Mouse (Mus musculus): Measurements from ENCODE around the gene Hba-x. TPM values are rescaled to one million over a fixed set of nuclear protein-coding genes. Genes with fewer than 3 reads are reported as not detected.
"Not testable (repeated sequence)": the region's sequence is repeated elsewhere in the genome, so short reads cannot be mapped to it uniquely, and the experiment has no call there.

Hba-x gene
- total RNA-seq, 2 experiments from 2014 or later = 0.68 to 8.8 TPM

- peak; percentile 41 for ATAC-seq (replicated peaks; ENCODE audit: low FRiP score, poor library complexity, severe bottlenecking)
Observed at GRCm38 (mm10) chr11:32283091-32283777, 7.0 kb downstream of the Hba-x start, which contains the start of gene Hba-a1. Gene Hba-a1, plus strand, starts transcription at chr11:32283511.

GRCm38 (mm10) chr11:32284582-32284981 lies 8.4 kb downstream of the Hba-x start:
- peak; percentile 25 for ATAC-seq (replicated peaks; ENCODE audit: low FRiP score, poor library complexity, severe bottlenecking)

GRCm38 (mm10) chr11:32285031-32285775 lies 9.0 kb downstream of the Hba-x start:
- peak; percentile 25 for ATAC-seq (replicated peaks; ENCODE audit: low FRiP score, poor library complexity, severe bottlenecking)

GRCm38 (mm10) chr11:32285887-32286286 lies 9.7 kb downstream of the Hba-x start:
- not testable (repeated sequence) for ATAC-seq (replicated peaks; ENCODE audit: low FRiP score, poor library complexity, severe bottlenecking)

GRCm38 (mm10) chr11:32286695-32287492 lies 10.7 kb downstream of the Hba-x start, which contains the start of gene Hbq1b:
Gene Hbq1b, plus strand, starts transcription at chr11:32286965.
- ATAC-seq (replicated peaks; ENCODE audit: low FRiP score, poor library complexity, severe bottlenecking) = peak; percentile 10

- ATAC-seq (replicated peaks; ENCODE audit: low FRiP score, poor library complexity, severe bottlenecking) = no peak
Observed at GRCm38 (mm10) chr11:32287493-32287825, 11.3 kb downstream of the Hba-x start.

GRCm38 (mm10) chr11:32292819-32293218 lies 16.6 kb downstream of the Hba-x start:
- not testable (repeated sequence) for ATAC-seq (replicated peaks; ENCODE audit: low FRiP score, poor library complexity, severe bottlenecking)

- peak; percentile 17 for ATAC-seq (replicated peaks; ENCODE audit: low FRiP score, poor library complexity, severe bottlenecking)
Observed at GRCm38 (mm10) chr11:32293479-32293878, 17.3 kb downstream of the Hba-x start.

- peak; percentile 46 for ATAC-seq (replicated peaks; ENCODE audit: low FRiP score, poor library complexity, severe bottlenecking)
Observed at GRCm38 (mm10) chr11:32296203-32296602, 20.0 kb downstream of the Hba-x start, which contains the start of gene Hba-a2. Gene Hba-a2, plus strand, starts transcription at chr11:32296489.

GRCm38 (mm10) chr11:32297417-32297816 lies 21.2 kb downstream of the Hba-x start:
- peak; percentile 21 for ATAC-seq (replicated peaks; ENCODE audit: low FRiP score, poor library complexity, severe bottlenecking)

- peak; percentile 19 for ATAC-seq (replicated peaks; ENCODE audit: low FRiP score, poor library complexity, severe bottlenecking)
Observed at GRCm38 (mm10) chr11:32297866-32298531, 21.8 kb downstream of the Hba-x start.

GRCm38 (mm10) chr11:32298532-32298918 lies 22.3 kb downstream of the Hba-x start:
- ATAC-seq (replicated peaks; ENCODE audit: low FRiP score, poor library complexity, severe bottlenecking) = no peak

- peak; percentile 10 for ATAC-seq (replicated peaks; ENCODE audit: low FRiP score, poor library complexity, severe bottlenecking)
Observed at GRCm38 (mm10) chr11:32299865-32300264, 23.7 kb downstream of the Hba-x start, which contains the start of gene Hbq1a. Gene Hbq1a, plus strand, starts transcription at chr11:32300069.

GRCm38 (mm10) chr11:32300279-32301267 lies 24.4 kb downstream of the Hba-x start:
- ATAC-seq (replicated peaks; ENCODE audit: low FRiP score, poor library complexity, severe bottlenecking) = no peak

GRCm38 (mm10) chr11:32301506-32301905 lies 25.3 kb downstream of the Hba-x start:
- ATAC-seq (replicated peaks; ENCODE audit: low FRiP score, poor library complexity, severe bottlenecking) = no peak

GRCm38 (mm10) chr11:32302824-32303419 lies 26.7 kb downstream of the Hba-x start:
- ATAC-seq (replicated peaks; ENCODE audit: low FRiP score, poor library complexity, severe bottlenecking) = no peak

- ATAC-seq (replicated peaks; ENCODE audit: low FRiP score, poor library complexity, severe bottlenecking) = no peak
Observed at GRCm38 (mm10) chr11:32303455-32303854, 27.3 kb downstream of the Hba-x start.

GRCm38 (mm10) chr11:32307006-32307405 lies 30.8 kb downstream of the Hba-x start:
- ATAC-seq (replicated peaks; ENCODE audit: low FRiP score, poor library complexity, severe bottlenecking) = 0 out of 2 replicates have a peak, but pooled peaks have one; percentile 24

All from erythroblast, adult 5-6 weeks (primary cell).